Mouse (Mus musculus): ENCODE data around the gene Rnf39.
"Not testable (repeated sequence)": the region's sequence is repeated elsewhere in the genome, so short reads cannot be mapped to it uniquely, and the experiment has no call there.

The Rnf39 gene

GRCm38 (mm10) chr17:36988475-36988874, 45.8 kb downstream of the Rnf39 start:
- no peak for DNase-seq

DNA sequence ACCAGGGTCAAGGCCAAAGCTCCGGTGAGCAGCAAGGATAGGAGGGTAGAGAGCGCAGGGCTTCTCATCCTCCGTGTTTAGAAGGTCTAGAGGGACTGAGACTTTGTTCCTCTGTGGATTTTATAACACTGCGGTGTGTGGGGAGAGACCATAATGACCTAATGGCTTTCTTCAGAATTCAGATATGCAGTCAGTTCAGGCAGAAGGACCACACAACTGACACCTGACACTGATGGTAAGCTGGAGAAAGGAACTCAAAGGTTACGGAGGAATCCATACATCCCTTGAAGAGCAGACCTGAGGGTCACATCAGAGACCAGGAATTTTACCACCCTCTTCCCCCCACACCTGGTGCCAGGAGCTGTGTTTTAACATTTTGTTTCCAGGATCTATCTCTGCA, 46.7 kb downstream of the Rnf39 start, which contains the start of gene H2-M5:
Gene H2-M5, minus strand, starts transcription at position 101 of the 400 bp plus-strand sequence.
- DNase-seq = no peak

DNA sequence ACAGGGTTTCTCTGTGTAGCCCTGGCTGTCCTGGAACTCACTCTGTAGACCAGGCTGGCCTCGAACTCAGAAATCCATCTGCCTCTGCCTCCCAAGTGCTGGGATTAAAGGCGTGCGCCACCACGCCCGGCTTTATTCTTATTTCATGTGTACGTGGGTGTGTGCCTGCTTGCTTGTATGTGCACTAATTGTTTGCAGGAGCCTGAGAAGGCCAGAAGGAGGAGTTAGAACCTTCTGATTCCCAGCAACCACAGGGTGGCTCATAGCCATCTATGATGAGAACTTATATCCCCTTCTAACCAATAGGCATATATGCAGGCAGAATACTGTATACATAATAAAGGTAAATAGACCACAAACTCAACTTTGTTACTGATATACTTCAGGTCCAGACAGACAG, 47.9 kb downstream of the Rnf39 start:
- not testable (repeated sequence) for DNase-seq

GRCm38 (mm10) chr17:36992336-36993104, 49.8 kb downstream of the Rnf39 start:
- DNase-seq = no peak

DNA sequence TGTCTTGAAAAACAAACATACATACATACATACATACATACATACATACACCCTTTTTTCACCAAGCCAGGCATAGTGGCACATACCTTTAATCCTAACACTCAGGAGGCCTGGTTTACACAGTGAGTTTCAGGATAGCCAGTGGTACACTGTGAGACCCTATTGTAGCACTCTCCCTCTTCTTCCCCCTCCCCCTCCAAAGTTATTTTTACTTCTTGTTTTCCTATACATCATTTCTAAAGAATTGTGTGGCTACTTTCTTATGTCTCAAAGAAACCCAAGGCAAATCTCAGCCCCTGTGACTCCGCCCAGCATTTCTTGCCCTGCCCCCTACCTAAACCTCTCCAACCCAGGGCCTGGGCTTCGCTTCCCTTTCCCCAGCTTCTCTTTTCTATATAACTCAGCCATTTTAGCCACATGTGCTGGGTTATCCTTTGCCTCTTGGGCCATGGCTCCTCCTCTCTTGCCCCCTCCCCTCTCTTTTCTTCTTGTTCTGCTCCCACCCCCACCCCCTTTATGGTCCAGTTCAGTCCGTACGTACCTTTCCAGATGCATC, 51.1 kb downstream of the Rnf39 start:
- no peak for DNase-seq

- no peak for DNase-seq
Measured at GRCm38 (mm10) chr17:36994528-36994927, 51.8 kb downstream of the Rnf39 start.

DNA sequence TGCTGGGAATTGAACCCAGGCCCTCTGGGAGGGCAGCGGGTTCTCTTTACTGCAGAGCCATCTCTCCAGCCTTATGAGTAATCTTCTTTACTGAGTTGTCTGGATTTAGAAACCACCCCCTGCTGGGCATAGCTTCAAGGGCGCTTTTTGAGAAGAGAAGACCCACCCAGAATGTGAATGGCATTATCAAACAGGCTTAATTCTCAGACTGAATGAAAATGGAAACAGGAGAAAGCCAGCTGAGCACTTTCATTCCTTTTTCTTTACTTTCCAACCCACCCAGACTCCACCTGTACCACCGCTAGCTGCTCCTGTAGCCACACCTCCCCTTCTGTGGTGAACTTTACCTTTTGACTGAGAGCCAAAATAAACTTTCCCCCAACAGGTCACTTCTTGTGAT, 52.7 kb downstream of the Rnf39 start:
- DNase-seq = no peak

DNA sequence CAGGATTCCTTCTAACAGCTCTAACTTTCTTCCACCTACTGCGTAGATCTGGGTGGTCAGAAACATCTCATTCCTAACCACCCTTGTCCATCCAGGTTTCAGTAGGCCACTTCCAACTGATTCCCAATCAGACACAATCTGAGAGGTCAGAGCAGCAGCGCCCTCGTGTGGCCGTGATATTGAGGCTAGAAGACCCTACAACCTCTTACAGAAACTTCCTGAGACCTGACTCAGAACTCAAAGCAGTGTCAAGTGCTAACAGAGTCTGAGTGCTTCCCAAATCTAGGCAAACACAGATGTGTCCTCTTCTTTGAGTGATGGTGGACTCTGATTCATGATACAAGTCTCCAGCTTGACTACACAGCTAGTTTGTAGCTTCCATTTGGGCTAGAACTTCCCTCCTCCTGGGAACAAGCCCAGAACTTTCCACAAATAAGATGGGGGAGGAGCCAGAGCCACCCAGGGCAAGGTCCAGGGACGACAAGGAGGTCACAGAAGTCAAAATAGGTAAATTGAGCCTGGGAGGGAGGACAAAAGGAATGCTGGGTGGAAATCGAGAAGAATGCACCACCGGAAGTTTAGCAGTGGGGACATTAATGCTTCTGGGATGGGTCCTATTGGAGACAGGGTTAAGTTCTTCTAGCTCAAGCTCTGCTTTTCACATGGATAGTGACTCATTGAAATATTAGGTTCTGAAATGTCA, 54.5 kb downstream of the Rnf39 start:
- DNase-seq = peak; percentile 79
